Mouse (Mus musculus) pancreas, adult 10 weeks (tissue): ENCODE data around the gene Gpha2. TPM values are rescaled to one million over a fixed set of nuclear protein-coding genes. Genes with fewer than 3 reads are reported as not detected.

Source experiments
- polyA plus RNA-seq: library from polyadenylated mRNA; stranded (reverse); fragments of 350-450 nt; fragmentation: Illumina TruSeq; extraction: RNeasy Lipid Tissue Mini Kit (QIAGEN cat#74804); gene quantifications from one replicate; pipeline ENCODE4 v1.2.3, GENCODE M21; 2015; ENCODE audit warnings: low read depth, low replicate concordance; ENCODE audit not compliant: insufficient read depth

Gpha2 gene
- not detected for polyA plus RNA-seq

GRCm38 (mm10) chr19:6226135-6226534 is at the start of gene Gpha2:
Gene Gpha2 (plus strand): TSS chr19:6226380.

DNA sequence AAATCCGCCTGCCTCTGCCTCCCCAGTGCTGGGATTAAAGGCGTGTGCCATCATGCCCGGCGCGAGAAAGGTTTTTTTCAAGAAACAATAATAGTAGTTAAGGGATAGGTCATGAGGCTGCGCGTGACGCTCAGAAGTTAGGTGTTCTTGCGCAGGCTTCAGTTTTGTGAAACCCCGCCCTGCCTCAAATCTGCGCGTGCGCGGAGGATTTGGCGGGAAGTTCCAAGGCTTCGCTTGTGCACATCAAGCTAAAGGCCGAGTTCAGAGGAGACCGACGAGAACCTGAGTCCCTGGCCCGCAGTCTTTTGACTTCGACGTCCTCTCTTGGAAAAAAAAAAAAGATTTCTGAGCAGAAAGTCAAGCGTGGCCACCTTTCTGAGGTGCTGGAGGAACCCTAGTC is 42.0 kb upstream of the Gpha2 start, which contains the start of gene Majin:
Gene Majin, plus strand, starts transcription at position 258 of the 400 bp plus-strand sequence.

GRCm38 (mm10) chr19:6235084-6236052 is 9.2 kb downstream of the Gpha2 start, which contains the start of gene Ppp2r5b:
Gene Ppp2r5b (minus strand): TSS chr19:6235872.

GRCm38 (mm10) chr19:6241274-6242107 is 15.3 kb downstream of the Gpha2 start, which contains the start of gene Atg2a:
Gene Atg2a (plus strand): TSS chr19:6241668.

GRCm38 (mm10) chr19:6276426-6277421 is 50.5 kb downstream of the Gpha2 start, which contains the start of gene Ehd1:
Gene Ehd1 (plus strand): TSS chr19:6276725.

Other genes starting within 250 kb of the Gpha2 start
- not detected for gene Slc22a20, start 240.2 kb upstream of the Gpha2 start, polyA plus RNA-seq
- gene Capn1, start 210.5 kb upstream of the Gpha2 start, polyA plus RNA-seq: 5.9 TPM
- 76.9 TPM for gene Syvn1, start 179.8 kb upstream of the Gpha2 start, polyA plus RNA-seq
- gene Mrpl49, start 168.6 kb upstream of the Gpha2 start, polyA plus RNA-seq: 5.0 TPM
- 570 TPM for gene Fau, start 168.5 kb upstream of the Gpha2 start, polyA plus RNA-seq
- 7.4 TPM for gene Znhit2, start 165.2 kb upstream of the Gpha2 start, polyA plus RNA-seq
- gene Tm7sf2, start 158.0 kb upstream of the Gpha2 start, polyA plus RNA-seq: 14.9 TPM
- gene Vps51, start 149.1 kb upstream of the Gpha2 start, polyA plus RNA-seq: 19.7 TPM
- not detected for gene Tmem262, start 146.3 kb upstream of the Gpha2 start, polyA plus RNA-seq
- not detected for gene Gm28374, start 144.1 kb upstream of the Gpha2 start, polyA plus RNA-seq
- gene Zfpl1, start 141.4 kb upstream of the Gpha2 start, polyA plus RNA-seq: 16.8 TPM
- not detected for gene Cdca5, start 141.4 kb upstream of the Gpha2 start, polyA plus RNA-seq
- not detected for gene AC131692.1, start 132.0 kb upstream of the Gpha2 start, polyA plus RNA-seq
- gene Naaladl1, start 120.6 kb upstream of the Gpha2 start, polyA plus RNA-seq: not detected
- 3.3 TPM for gene Sac3d1, start 107.7 kb upstream of the Gpha2 start, polyA plus RNA-seq
- gene Snx15, start 98.1 kb upstream of the Gpha2 start, polyA plus RNA-seq: 10.1 TPM
- gene Batf2, start 85.4 kb upstream of the Gpha2 start, polyA plus RNA-seq: 1.2 TPM
- 9.0 TPM for gene Arl2, start 84.8 kb upstream of the Gpha2 start, polyA plus RNA-seq
- not detected for gene Majin, start 42.0 kb upstream of the Gpha2 start, polyA plus RNA-seq
- 8.9 TPM for gene Ppp2r5b, start 9.5 kb downstream of the Gpha2 start, polyA plus RNA-seq
- gene Atg2a, start 15.3 kb downstream of the Gpha2 start, polyA plus RNA-seq: 8.4 TPM
- 9.0 TPM for gene Ehd1, start 50.3 kb downstream of the Gpha2 start, polyA plus RNA-seq
- gene Cdc42bpg, start 80.1 kb downstream of the Gpha2 start, polyA plus RNA-seq: 20.5 TPM
- 16.3 TPM for gene Men1, start 108.6 kb downstream of the Gpha2 start, polyA plus RNA-seq
- gene Map4k2, start 114.8 kb downstream of the Gpha2 start, polyA plus RNA-seq: 23.5 TPM
- 54.5 TPM for gene Sf1, start 137.3 kb downstream of the Gpha2 start, polyA plus RNA-seq
- 5.7 TPM for gene Pygm, start 158.0 kb downstream of the Gpha2 start, polyA plus RNA-seq
- gene Rasgrp2, start 173.0 kb downstream of the Gpha2 start, polyA plus RNA-seq: 16.9 TPM
- 1.6 TPM for gene Nrxn2, start 192.4 kb downstream of the Gpha2 start, polyA plus RNA-seq